Mouse (Mus musculus) spleen, adult 2 months (tissue): ENCODE results near the gene Fyb.

ENCODE experiments used
- CTCF ChIP-seq: fragments of 200-500 bp; IDR thresholded peaks from 2 replicates; pipeline ENCODE4 v1.5.1; 2011; ENCODE audit warnings: mild to moderate bottlenecking, inconsistent platforms; ENCODE audit not compliant: insufficient read depth, insufficient read length, insufficient replicate concordance; ENCODE audit errors: extremely low read depth
- POLR2A ChIP-seq: fragments of 200-500 bp; IDR thresholded peaks from 2 replicates; pipeline ENCODE4 v1.6.1; 2011; ENCODE audit warnings: low read depth, low read length, inconsistent platforms

DNA sequence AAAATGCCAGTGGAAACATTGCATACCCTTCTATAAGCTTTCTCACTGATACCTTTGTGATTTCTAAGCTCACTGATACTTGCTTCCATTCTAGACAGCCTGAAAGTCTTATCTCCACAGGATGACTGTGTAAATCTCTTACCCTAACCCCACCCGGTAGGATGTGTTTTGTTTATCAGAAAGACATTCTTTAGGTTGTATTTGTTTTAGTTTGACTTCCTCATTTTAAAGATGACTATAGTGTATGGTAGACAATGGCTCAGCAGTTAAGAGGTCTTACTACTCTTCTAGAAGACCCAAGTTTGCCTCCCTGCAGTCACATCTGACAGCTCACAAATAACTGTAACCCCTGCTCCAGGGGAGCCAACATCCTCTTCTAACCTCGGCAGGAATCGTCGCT lies 130.4 kb downstream of the Fyb start:
- TF ChIP-seq POLR2A, result no peak
- no peak for TF ChIP-seq CTCF
